Mouse (Mus musculus) hindbrain, embryonic 10.5 days (tissue): ENCODE measurements around the gene Lonp1. TPM values are rescaled to one million over a fixed set of nuclear protein-coding genes. Genes with fewer than 3 reads are reported as not detected.

Experiments
- DNase-seq: peaks from one replicate; pipeline ENCODE4 v3.0.0-alpha.2; 2017; ENCODE audit warnings: low spot score
- H3K27ac ChIP-seq: fragments of 300-500 bp; sonication (generic); 2 replicates; pipeline ENCODE4 v1.5.1; 2016; ENCODE audit warnings: mild to moderate bottlenecking, moderate library complexity
- H3K27me3 ChIP-seq: fragments of 300-500 bp; sonication (generic); 2 replicates; pipeline ENCODE4 v1.6.1; 2016; ENCODE audit warnings: mild to moderate bottlenecking; ENCODE audit not compliant: poor library complexity, insufficient read depth, severe bottlenecking
- H3K36me3 ChIP-seq: fragments of 300-500 bp; sonication (generic); 2 replicates; pipeline ENCODE4 v1.6.1; 2016; ENCODE audit warnings: mild to moderate bottlenecking, moderate library complexity
- H3K4me1 ChIP-seq: fragments of 300-500 bp; sonication (generic); replicated peaks from 2 replicates; pipeline ENCODE4 v1.6.1; 2016; ENCODE audit warnings: mild to moderate bottlenecking
- H3K4me3 ChIP-seq: fragments of 300-500 bp; sonication (generic); 2 replicates; pipeline ENCODE4 v1.5.1; 2016; ENCODE audit warnings: mild to moderate bottlenecking, moderate library complexity
- H3K9me3 ChIP-seq: fragments of 300-500 bp; sonication (generic); 2 replicates; pipeline ENCODE4 v1.6.1; 2016; ENCODE audit warnings: mild to moderate bottlenecking, moderate library complexity
- WGBS: fragments of 180-500 bp; shearing (Covaris S2); methylation state at CpG from one replicate; pipeline ENCODE4 v1.1.7; 2016; 5-methylcytosine and 5-hydroxymethylcytosine counted together
- polyA plus RNA-seq: library from polyadenylated mRNA; unstranded; fragments of >200 nt; fragmentation: Nextera tagmentation; extraction: Ambion mirVana; gene quantifications from 2 replicates; pipeline ENCODE4 v1.2.1, GENCODE M21; 2016

Lonp1 gene
- polyA plus RNA-seq, 1 experiment from 2014 or later = 52.9 TPM

DNA sequence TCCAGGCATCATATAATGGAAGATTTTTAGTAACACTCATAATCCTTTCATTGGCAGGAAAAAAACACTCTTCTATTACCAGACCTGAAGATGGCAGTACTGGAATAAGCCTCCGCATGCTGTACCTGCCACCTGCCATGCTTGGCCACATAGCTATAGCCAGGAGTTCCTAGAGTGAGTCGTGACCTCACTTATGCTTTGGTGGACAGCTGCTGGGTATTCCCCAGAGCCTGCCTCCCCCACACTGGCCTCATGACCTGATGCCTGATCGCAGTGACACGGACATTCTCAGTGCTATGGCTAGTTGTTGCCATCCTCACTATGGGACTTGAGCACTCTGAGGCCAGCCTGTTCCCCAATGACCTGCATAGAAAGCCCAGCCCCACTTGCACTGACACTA is 56.4 kb downstream of the Lonp1 start:
- WGBS = 89% methylated on average over 4 of the region's 4 CpGs
- Histone ChIP-seq H3K4me1 (0 out of 2 replicates have a peak, but pooled peaks cover 2% of the 10 kb centered on the region), H3K36me3 (peaks cover 99% of the 10 kb centered on the region), H3K4me3 (no peak overlapping the region), H3K27ac (no peak overlapping the region), H3K27me3 (no peaks in the 10 kb centered on the region), H3K9me3 (no peaks in the 10 kb centered on the region)
- DNase-seq = no peak

DNA sequence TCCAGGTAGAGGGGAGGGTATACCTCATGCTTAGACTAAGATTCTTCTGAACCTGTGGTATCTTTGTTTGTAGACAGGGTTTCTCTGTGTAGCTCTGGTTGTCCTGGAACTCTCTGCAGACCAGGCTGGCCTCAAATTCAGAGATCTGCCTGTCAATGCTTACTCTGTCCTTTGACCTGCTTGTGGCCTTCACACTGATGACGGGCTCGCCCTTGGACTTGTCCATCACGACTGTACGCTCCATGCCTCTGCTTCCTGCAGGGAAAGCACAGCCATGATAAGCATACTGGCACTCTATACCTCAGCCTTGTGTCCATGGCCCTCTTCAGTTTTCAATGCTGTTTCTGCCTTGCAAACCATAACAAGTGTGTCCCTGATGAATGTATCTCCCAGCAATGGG is 59.3 kb downstream of the Lonp1 start:
- 95% methylated on average over 4 of the region's 4 CpGs for WGBS
- no peaks in the 10 kb centered on the region for H3K27me3 ChIP-seq
- DNase-seq = no peak
- H3K9me3 ChIP-seq = no peaks in the 10 kb centered on the region
- peaks cover 100% of the 10 kb centered on the region for H3K36me3 ChIP-seq
- no peak overlapping the region for H3K4me3 ChIP-seq
- H3K4me1 ChIP-seq = 0 out of 2 replicates have a peak, but pooled peaks cover 2% of the 10 kb centered on the region
- no peak overlapping the region for H3K27ac ChIP-seq

DNA sequence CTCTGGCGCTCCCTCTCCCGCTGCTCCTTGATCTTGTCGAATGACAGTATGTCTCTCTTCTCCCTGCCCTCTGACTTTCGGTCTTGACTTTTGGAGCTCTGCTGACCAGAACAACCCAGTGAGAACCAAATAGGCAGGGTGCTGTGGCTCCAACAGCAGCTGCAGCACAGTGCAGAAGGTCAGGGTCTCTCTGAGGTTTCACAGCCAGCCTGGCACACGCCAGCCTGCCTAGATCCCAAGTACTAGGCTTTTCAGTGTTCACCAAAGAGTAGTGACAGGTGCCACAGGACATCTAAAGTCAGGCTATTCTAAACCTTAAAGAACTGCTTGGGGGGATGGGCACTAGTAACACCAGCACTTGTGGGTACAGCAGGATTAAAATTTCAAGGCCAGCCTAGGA is 59.8 kb downstream of the Lonp1 start:
- Histone ChIP-seq H3K36me3 (peaks cover 100% of the 10 kb centered on the region), H3K4me3 (no peak overlapping the region), H3K9me3 (no peaks in the 10 kb centered on the region), H3K27me3 (no peaks in the 10 kb centered on the region), H3K27ac (no peak overlapping the region), H3K4me1 (0 out of 2 replicates have a peak, but pooled peaks cover 2% of the 10 kb centered on the region)
- DNase-seq = no peak
- WGBS = 90% methylated on average over 5 of the region's 5 CpGs

DNA sequence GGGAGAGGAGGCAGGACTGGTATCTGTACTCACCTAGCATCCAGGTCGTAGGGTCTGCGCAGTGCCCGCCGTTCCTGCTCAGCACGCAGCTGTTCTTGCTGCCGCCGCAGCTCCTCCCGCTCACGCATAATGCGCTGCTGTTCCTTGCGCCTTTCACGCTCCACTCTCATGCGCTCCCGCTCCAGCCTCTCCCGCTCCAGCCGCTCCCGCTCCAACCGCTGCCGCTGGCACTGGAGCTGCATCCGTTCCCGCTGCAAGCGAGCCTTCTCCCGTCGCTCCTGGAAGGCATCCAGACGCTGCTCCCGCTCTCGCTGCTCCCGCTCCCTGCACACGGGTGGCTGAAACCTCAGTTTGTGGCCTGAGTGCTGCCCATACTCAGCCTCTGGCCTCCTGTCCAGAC is 60.4 kb downstream of the Lonp1 start:
- Histone ChIP-seq H3K27me3 (no peaks in the 10 kb centered on the region), H3K4me3 (no peak overlapping the region), H3K36me3 (peaks cover 100% of the 10 kb centered on the region), H3K9me3 (no peaks in the 10 kb centered on the region), H3K27ac (no peak overlapping the region), H3K4me1 (0 out of 2 replicates have a peak, but pooled peaks cover 2% of the 10 kb centered on the region)
- WGBS = 95% methylated on average over 29 of the region's 29 CpGs
- no peak for DNase-seq

Other genes with a start within 250 kb of the Lonp1 start
- gene Ptprs, start 150.4 kb downstream of the Lonp1 start, polyA plus RNA-seq = 109 and 172 TPM in 2 replicates
- gene Znrf4, start 114.5 kb downstream of the Lonp1 start, polyA plus RNA-seq = not detected in 2 replicates
- gene Gm20219, start 72.5 kb downstream of the Lonp1 start, polyA plus RNA-seq = 0.30 and 0.92 TPM in 2 replicates
- gene Safb2, start 42.3 kb downstream of the Lonp1 start, polyA plus RNA-seq = 83.6 and 98.7 TPM in 2 replicates
- 119 and 146 TPM in 2 replicates for gene Safb, start 42.1 kb downstream of the Lonp1 start, polyA plus RNA-seq
- 197 and 220 TPM in 2 replicates for gene 2410015M20Rik, start 17.1 kb downstream of the Lonp1 start, polyA plus RNA-seq
- 1,369 and 1,471 TPM in 2 replicates for gene Rpl36, start 13.5 kb downstream of the Lonp1 start, polyA plus RNA-seq
- 0.66 and 0.95 TPM in 2 replicates for gene Catsperd, start 1.3 kb upstream of the Lonp1 start, polyA plus RNA-seq
- gene Ranbp3, start 46.4 kb upstream of the Lonp1 start, polyA plus RNA-seq = 130 and 139 TPM in 2 replicates
- 398 and 446 TPM in 2 replicates for gene Ndufa11, start 90.9 kb upstream of the Lonp1 start, polyA plus RNA-seq
- 12.7 and 18.6 TPM in 2 replicates for gene Vmac, start 91.1 kb upstream of the Lonp1 start, polyA plus RNA-seq
- gene Nrtn, start 130.6 kb upstream of the Lonp1 start, polyA plus RNA-seq = 4.4 and 5.1 TPM in 2 replicates
- 44.1 and 47.6 TPM in 2 replicates for gene Dus3l, start 137.9 kb upstream of the Lonp1 start, polyA plus RNA-seq
- gene Prr22, start 143.4 kb upstream of the Lonp1 start, polyA plus RNA-seq = 1.3 TPM in 2 replicates
- 10.9 and 13.8 TPM in 2 replicates for gene Rfx2, start 204.1 kb upstream of the Lonp1 start, polyA plus RNA-seq
- gene Acsbg2, start 247.6 kb upstream of the Lonp1 start, polyA plus RNA-seq = not detected in 2 replicates
- 0.54 and 0.63 TPM in 2 replicates for gene 1700061G19Rik, start 248.6 kb upstream of the Lonp1 start, polyA plus RNA-seq